Mouse (Mus musculus) testis, adult 2 months (tissue): ENCODE results near the gene Tlr8. TPM values are rescaled to one million over a fixed set of nuclear protein-coding genes. Genes with fewer than 3 reads are reported as not detected.

Source experiments
- H3K27ac ChIP-seq: fragments of 200-500 bp; 2 replicates; pipeline ENCODE4 v1.5.1; 2012; ENCODE audit warnings: low read depth, low read length; ENCODE audit not compliant: control insufficient read depth, insufficient read depth
- H3K27me3 ChIP-seq: fragments of 200-500 bp; 2 replicates; pipeline ENCODE4 v1.6.1; 2012; ENCODE audit warnings: mild to moderate bottlenecking, low read length, moderate library complexity; ENCODE audit not compliant: control insufficient read depth, insufficient read depth
- H3K36me3 ChIP-seq: fragments of 200-500 bp; 2 replicates; pipeline ENCODE4 v1.6.1; 2012; ENCODE audit warnings: mild to moderate bottlenecking, low read length; ENCODE audit not compliant: control insufficient read depth, insufficient read depth
- H3K4me1 ChIP-seq: fragments of 200-500 bp; 2 replicates; pipeline ENCODE4 v1.6.1; 2012; ENCODE audit warnings: low read length; ENCODE audit not compliant: control insufficient read depth, insufficient read depth
- H3K4me3 ChIP-seq: fragments of 200-500 bp; 2 replicates; pipeline ENCODE4 v1.5.1; 2012; ENCODE audit warnings: low read depth, mild to moderate bottlenecking, low read length, moderate library complexity, mixed read lengths; ENCODE audit not compliant: control insufficient read depth
- CTCF ChIP-seq: fragments of 200-500 bp; IDR thresholded peaks from 2 replicates; pipeline ENCODE4 v1.5.1; 2012; ENCODE audit warnings: low read depth, mild to moderate bottlenecking, inconsistent platforms, low read length, moderate library complexity; ENCODE audit not compliant: control insufficient read depth, insufficient read depth, insufficient replicate concordance
- POLR2A ChIP-seq: fragments of 200-500 bp; IDR thresholded peaks from 2 replicates; pipeline ENCODE4 v1.6.1; 2012; ENCODE audit warnings: low read depth, mild to moderate bottlenecking, inconsistent platforms, low read length, moderate library complexity; ENCODE audit not compliant: control insufficient read depth
- polyA plus RNA-seq: library from polyadenylated mRNA; depleted of rRNA; stranded (reverse); fragments of >200 nt; gene quantifications from 2 replicates; pipeline ENCODE4 v1.2.3, GENCODE M21; 2012

Tlr8 gene
- polyA plus RNA-seq, 1 experiment: 0.14 TPM

GRCm38 (mm10) chrX:167212707-167213106 lies 51.4 kb downstream of the Tlr8 start:
- Histone ChIP-seq H3K4me1 (peaks cover 3% of the 10 kb centered on the region; the same call in 1 of the 2 replicates), H3K4me3 (no peak overlapping the region), H3K36me3 (no peaks in the 10 kb centered on the region), H3K27me3 (no peaks in the 10 kb centered on the region), H3K27ac (no peak overlapping the region)
- TF ChIP-seq CTCF (no peak), POLR2A (no peak)

GRCm38 (mm10) chrX:167211871-167212555 lies 52.1 kb downstream of the Tlr8 start:
- TF ChIP-seq POLR2A (no peak), CTCF (no peak)
- Histone ChIP-seq H3K4me3 (no peak overlapping the region), H3K27ac (no peak overlapping the region), H3K27me3 (no peaks in the 10 kb centered on the region), H3K36me3 (no peaks in the 10 kb centered on the region), H3K4me1 (peaks cover 3% of the 10 kb centered on the region; the same call in 1 of the 2 replicates)

- Histone ChIP-seq H3K4me1 (peaks cover 3% of the 10 kb centered on the region; the same call in 1 of the 2 replicates), H3K36me3 (no peaks in the 10 kb centered on the region), H3K27ac (peak overlapping the region; percentile 78), H3K27me3 (no peaks in the 10 kb centered on the region), H3K4me3 (peak overlapping the region; percentile 25)
- TF ChIP-seq CTCF (no peak), POLR2A (no peak)
Observed at GRCm38 (mm10) chrX:167210319-167210728, 53.8 kb downstream of the Tlr8 start.

- no peaks in the 10 kb centered on the region for H3K27me3 ChIP-seq
- peaks cover 3% of the 10 kb centered on the region; the same call in 1 of the 2 replicates for H3K4me1 ChIP-seq
- H3K4me3 ChIP-seq: peak overlapping the region; percentile 48
- no peaks in the 10 kb centered on the region for H3K36me3 ChIP-seq
- no peak for TF ChIP-seq POLR2A
- no peak for TF ChIP-seq CTCF
- H3K27ac ChIP-seq: peak overlapping the region; percentile 32
Observed at GRCm38 (mm10) chrX:167209828-167210227, 54.3 kb downstream of the Tlr8 start.

GRCm38 (mm10) chrX:167208978-167209754 lies 55.0 kb downstream of the Tlr8 start, which contains the start of gene Tmsb4x:
TSS of gene Tmsb4x (minus strand) at chrX:167209315.
- TF ChIP-seq POLR2A (peak; percentile 89), CTCF (no peak)
- no peaks in the 10 kb centered on the region for H3K36me3 ChIP-seq
- peaks cover 3% of the 10 kb centered on the region; the same call in 1 of the 2 replicates for H3K4me1 ChIP-seq
- H3K27ac ChIP-seq: peak within 1 kb of the TSS; percentile 84
- no peaks in the 10 kb centered on the region for H3K27me3 ChIP-seq
- H3K4me3 ChIP-seq: peak within 1 kb of the TSS; percentile 82

GRCm38 (mm10) chrX:167208506-167208820 lies 55.7 kb downstream of the Tlr8 start:
- Histone ChIP-seq H3K36me3 (no peaks in the 10 kb centered on the region), H3K27me3 (no peaks in the 10 kb centered on the region), H3K4me1 (peaks cover 3% of the 10 kb centered on the region; the same call in 1 of the 2 replicates), H3K27ac (peak overlapping the region; percentile 84), H3K4me3 (peak overlapping the region; percentile 82)
- TF ChIP-seq POLR2A (no peak), CTCF (no peak)
